Mouse (Mus musculus): ENCODE measurements around the gene Rpl11. TPM values are rescaled to one million over a fixed set of nuclear protein-coding genes. Genes with fewer than 3 reads are reported as not detected.

Gene Rpl11
- polyA plus RNA-seq (2014; fragmentation: Illumina TruSeq; extraction: RNeasy Lipid Tissue Mini Kit (QIAGEN cat#74804); ENCODE audit: low read depth, low replicate concordance), result 235 TPM

GRCm38 (mm10) chr4:136053247-136053596 lies at the start of gene Rpl11:
Gene Rpl11, minus strand, starts transcription at chr4:136053428.

GRCm38 (mm10) chr4:136021549-136022047 lies 31.6 kb downstream of the Rpl11 start, which contains the start of gene Eloa:
Gene Eloa, minus strand, starts transcription at chr4:136021763.

GRCm38 (mm10) chr4:135986943-135987710 lies 66.1 kb downstream of the Rpl11 start, which contains the start of gene Pithd1:
Gene Pithd1, minus strand, starts transcription at chr4:135987264.

Other genes starting within 250 kb of the Rpl11 start
- gene Srsf10, start 197.7 kb downstream of the Rpl11 start, polyA plus RNA-seq (2014; fragmentation: Illumina TruSeq; extraction: RNeasy Lipid Tissue Mini Kit (QIAGEN cat#74804); ENCODE audit: low read depth, low replicate concordance), result 166 TPM
- 303 TPM for gene Pnrc2, start 179.6 kb downstream of the Rpl11 start, polyA plus RNA-seq (2014; fragmentation: Illumina TruSeq; extraction: RNeasy Lipid Tissue Mini Kit (QIAGEN cat#74804); ENCODE audit: low read depth, low replicate concordance)
- gene Cnr2, start 158.0 kb downstream of the Rpl11 start, polyA plus RNA-seq (2014; fragmentation: Illumina TruSeq; extraction: RNeasy Lipid Tissue Mini Kit (QIAGEN cat#74804); ENCODE audit: low read depth, low replicate concordance), result 0.49 TPM
- gene Fuca1, start 132.7 kb downstream of the Rpl11 start, polyA plus RNA-seq (2014; fragmentation: Illumina TruSeq; extraction: RNeasy Lipid Tissue Mini Kit (QIAGEN cat#74804); ENCODE audit: low read depth, low replicate concordance), result 27.0 TPM
- gene Hmgcl, start 107.0 kb downstream of the Rpl11 start, polyA plus RNA-seq (2014; fragmentation: Illumina TruSeq; extraction: RNeasy Lipid Tissue Mini Kit (QIAGEN cat#74804); ENCODE audit: low read depth, low replicate concordance), result 23.5 TPM
- not detected for gene Gale, start 89.7 kb downstream of the Rpl11 start, polyA plus RNA-seq (2014; fragmentation: Illumina TruSeq; extraction: RNeasy Lipid Tissue Mini Kit (QIAGEN cat#74804); ENCODE audit: low read depth, low replicate concordance)
- 0.49 TPM for gene Lypla2, start 80.8 kb downstream of the Rpl11 start, polyA plus RNA-seq (2014; fragmentation: Illumina TruSeq; extraction: RNeasy Lipid Tissue Mini Kit (QIAGEN cat#74804); ENCODE audit: low read depth, low replicate concordance)
- gene Pithd1, start 66.2 kb downstream of the Rpl11 start, polyA plus RNA-seq (2014; fragmentation: Illumina TruSeq; extraction: RNeasy Lipid Tissue Mini Kit (QIAGEN cat#74804); ENCODE audit: low read depth, low replicate concordance), result 23.6 TPM
- gene Eloa, start 31.7 kb downstream of the Rpl11 start, polyA plus RNA-seq (2014; fragmentation: Illumina TruSeq; extraction: RNeasy Lipid Tissue Mini Kit (QIAGEN cat#74804); ENCODE audit: low read depth, low replicate concordance), result 17.1 TPM
- 8.2 TPM for gene Id3, start 90.1 kb upstream of the Rpl11 start, polyA plus RNA-seq (2014; fragmentation: Illumina TruSeq; extraction: RNeasy Lipid Tissue Mini Kit (QIAGEN cat#74804); ENCODE audit: low read depth, low replicate concordance)
- gene E2f2, start 119.0 kb upstream of the Rpl11 start, polyA plus RNA-seq (2014; fragmentation: Illumina TruSeq; extraction: RNeasy Lipid Tissue Mini Kit (QIAGEN cat#74804); ENCODE audit: low read depth, low replicate concordance), result 0.28 TPM
- gene Asap3, start 152.9 kb upstream of the Rpl11 start, polyA plus RNA-seq (2014; fragmentation: Illumina TruSeq; extraction: RNeasy Lipid Tissue Mini Kit (QIAGEN cat#74804); ENCODE audit: low read depth, low replicate concordance), result 0.77 TPM
- gene Tcea3, start 194.3 kb upstream of the Rpl11 start, polyA plus RNA-seq (2014; fragmentation: Illumina TruSeq; extraction: RNeasy Lipid Tissue Mini Kit (QIAGEN cat#74804); ENCODE audit: low read depth, low replicate concordance), result 27.6 TPM
- gene Zfp46, start 231.3 kb upstream of the Rpl11 start, polyA plus RNA-seq (2014; fragmentation: Illumina TruSeq; extraction: RNeasy Lipid Tissue Mini Kit (QIAGEN cat#74804); ENCODE audit: low read depth, low replicate concordance), result 4.6 TPM